In genomic region chr7:105628633-105629032, GRCm38 (mm10) we compare ENCODE assay signal across 8 mouse cellular contexts. TPM values are rescaled to one million over a fixed set of nuclear protein-coding genes. Genes with fewer than 3 reads are reported as not detected.
DNase-seq lines count a peak whose midpoint lies in the region; ATAC-seq and TF ChIP-seq lines count a peak whose summit lies in the region.

No protein-coding gene starts in this region.

- peaks cover 53% of the 10 kb centered on the region for H3K4me1 ChIP-seq in heart, embryonic 13.5 days
- peaks cover 27% of the 10 kb centered on the region for H3K4me1 ChIP-seq in midbrain, embryonic 14.5 days (ENCODE audit: control insufficient read depth, insufficient read depth, low read length)

- H3K9me3 ChIP-seq in heart, embryonic 13.5 days, result no peaks in the 10 kb centered on the region
- H3K9me3 ChIP-seq in midbrain, embryonic 14.5 days (ENCODE audit: control insufficient read depth, low read length), result no peaks in the 10 kb centered on the region

- no peak for TF ChIP-seq CTCF in left cerebral cortex, adult 2 months (IDR thresholded peaks at IDR 0.05)
- no peak for TF ChIP-seq CTCF in brain, embryonic 14.5 days (IDR thresholded peaks at IDR 0.05; ENCODE audit: borderline replicate concordance, extremely low read depth, insufficient read depth, insufficient read length)

- no peak for DNase-seq in left cerebral cortex, adult 2 months (ENCODE audit: extremely low spot score in 1 of 2, low spot score in 2 of 2)
- DNase-seq in left cerebral cortex, adult 11 months (ENCODE audit: low spot score), result no peak
- DNase-seq in brain, embryonic 14.5 days (ENCODE audit: low read depth), result peak; percentile 89
- peak; percentile 85 for DNase-seq in kidney, postnatal 10 days
- DNase-seq in midbrain, embryonic 14.5 days, result peak; percentile 78
- no peak for DNase-seq in B cell, adult 2 months

- H3K27ac ChIP-seq in left cerebral cortex, adult 2 months, result peak overlapping the region; percentile 75
- H3K27ac ChIP-seq in heart, embryonic 13.5 days (replicated peaks), result peak overlapping the region; percentile 64
- peak overlapping the region; percentile 56 for H3K27ac ChIP-seq in midbrain, embryonic 14.5 days (replicated peaks; ENCODE audit: low read depth, low read length)

- ATAC-seq in heart, embryonic 13.5 days (ENCODE audit: extremely low read depth, insufficient number of reproducible peaks, low FRiP score, low TSS enrichment), result no peak
- ATAC-seq in midbrain, embryonic 14.5 days (ENCODE audit: low FRiP score, low TSS enrichment), result peak; percentile 29; the same call in 1 of the 2 replicates
- ATAC-seq in erythroid progenitor cell, adult 5-6 weeks (replicated peaks; ENCODE audit: low FRiP score, poor library complexity, severe bottlenecking), result no peak

- H3K9ac ChIP-seq in heart, embryonic 13.5 days, result peak overlapping the region; percentile 15; the same call in 1 of the 2 replicates
- no peak overlapping the region for H3K9ac ChIP-seq in midbrain, embryonic 14.5 days (replicated peaks; ENCODE audit: low read length)

- H3K4me2 ChIP-seq in heart, embryonic 13.5 days, result peak overlapping the region; percentile 22; the same call in 1 of the 2 replicates
- no peak overlapping the region for H3K4me2 ChIP-seq in midbrain, embryonic 14.5 days (ENCODE audit: low read length)

- 14% methylated on average over 3 of the region's 3 CpGs for WGBS in heart, embryonic 13.5 days
- WGBS in midbrain, embryonic 14.5 days, result 26% methylated on average over 3 of the region's 3 CpGs

- no peak for TF ChIP-seq POLR2A in brain, embryonic 14.5 days (IDR thresholded peaks at IDR 0.05; ENCODE audit: borderline replicate concordance, extremely low read depth, insufficient read depth, insufficient read length, poor library complexity, severe bottlenecking)

- peaks cover 18% of the 10 kb centered on the region for H3K36me3 ChIP-seq in heart, embryonic 13.5 days
- peaks cover 19% of the 10 kb centered on the region for H3K36me3 ChIP-seq in midbrain, embryonic 14.5 days (ENCODE audit: control insufficient read depth, insufficient read depth, low read length)

- H3K4me3 ChIP-seq in left cerebral cortex, adult 2 months, result no peak overlapping the region
- H3K4me3 ChIP-seq in heart, embryonic 13.5 days, result no peak overlapping the region
- no peak overlapping the region for H3K4me3 ChIP-seq in midbrain, embryonic 14.5 days (replicated peaks; ENCODE audit: low read depth, low read length)

- intact Hi-C loops in left cerebral cortex, adult 2 months (cut with DNase I), result no loop called here

- H3K27me3 ChIP-seq in heart, embryonic 13.5 days (replicated peaks), result no peaks in the 10 kb centered on the region
- H3K27me3 ChIP-seq in midbrain, embryonic 14.5 days (ENCODE audit: control insufficient read depth, insufficient read depth, low read length), result no peaks in the 10 kb centered on the region

RNA-seq across cellular contexts. Expression of gene Trim3, which starts 4.7 kb away (rescaled TPM):
- 100 to 1,000 TPM; 151 to 165 TPM for total RNA-seq in left cerebral cortex, adult 2 months (2021)
- polyA plus RNA-seq in brain, embryonic 14.5 days (2012; rRNA removed), result 96.5 and 127 TPM in 2 replicates
- 24.2 and 24.5 TPM in 2 replicates for polyA plus RNA-seq in heart, embryonic 13.5 days (2015; fragmentation: Nextera tagmentation; extraction: Ambion mirVana)
- 68.5 and 69.3 TPM in 2 replicates for polyA plus RNA-seq in midbrain, embryonic 14.5 days (2014; fragmentation: Nextera tagmentation; extraction: Ambion mirVana)
- 1.4 and 5.9 TPM in 2 replicates for total RNA-seq in erythroid progenitor cell, adult 5-6 weeks (2015; ENCODE audit: low replicate concordance)
- total RNA-seq in erythroid progenitor cell, adult 5-6 weeks (2017; ENCODE audit: low replicate concordance), result 1.4 TPM in 1 of 2 replicates, not detected in the other

RNA-seq across cellular contexts. Expression of gene Timm10b, which starts 11.2 kb away (rescaled TPM):
- total RNA-seq in left cerebral cortex, adult 2 months (2021), result 10 to 100 TPM; 67.8 to 76.8 TPM
- 101 and 145 TPM in 2 replicates for polyA plus RNA-seq in brain, embryonic 14.5 days (2012; rRNA removed)
- 162 and 171 TPM in 2 replicates for polyA plus RNA-seq in heart, embryonic 13.5 days (2015; fragmentation: Nextera tagmentation; extraction: Ambion mirVana)
- polyA plus RNA-seq in midbrain, embryonic 14.5 days (2014; fragmentation: Nextera tagmentation; extraction: Ambion mirVana), result 122 and 165 TPM in 2 replicates
- total RNA-seq in erythroid progenitor cell, adult 5-6 weeks (2015; ENCODE audit: low replicate concordance), result 20.2 and 20.5 TPM in 2 replicates
- total RNA-seq in erythroid progenitor cell, adult 5-6 weeks (2017; ENCODE audit: low replicate concordance), result 19.7 and 27.1 TPM in 2 replicates

RNA-seq across cellular contexts. Expression of gene Arfip2, which starts 11.6 kb away (rescaled TPM):
- 100 to 1,000 TPM in 1 of 2 experiments, 10 to 100 TPM in 1; 93.3 to 109 TPM for total RNA-seq in left cerebral cortex, adult 2 months (2021)
- polyA plus RNA-seq in brain, embryonic 14.5 days (2012; rRNA removed), result 103 and 120 TPM in 2 replicates
- polyA plus RNA-seq in heart, embryonic 13.5 days (2015; fragmentation: Nextera tagmentation; extraction: Ambion mirVana), result 41.7 and 50.5 TPM in 2 replicates
- 83.8 and 102 TPM in 2 replicates for polyA plus RNA-seq in midbrain, embryonic 14.5 days (2014; fragmentation: Nextera tagmentation; extraction: Ambion mirVana)
- total RNA-seq in erythroid progenitor cell, adult 5-6 weeks (2015; ENCODE audit: low replicate concordance), result 5.0 and 20.2 TPM in 2 replicates
- 5.9 TPM in 1 of 2 replicates, not detected in the other for total RNA-seq in erythroid progenitor cell, adult 5-6 weeks (2017; ENCODE audit: low replicate concordance)

RNA-seq across cellular contexts. Expression of gene Gm45799, which starts 11.7 kb away (rescaled TPM):
- total RNA-seq in left cerebral cortex, adult 2 months (2021), result 10 to 100 TPM; 11.4 to 18.8 TPM
- 73.1 and 134 TPM in 2 replicates for polyA plus RNA-seq in brain, embryonic 14.5 days (2012; rRNA removed)
- polyA plus RNA-seq in heart, embryonic 13.5 days (2015; fragmentation: Nextera tagmentation; extraction: Ambion mirVana), result 23.5 and 31.6 TPM in 2 replicates
- 27.8 and 32.2 TPM in 2 replicates for polyA plus RNA-seq in midbrain, embryonic 14.5 days (2014; fragmentation: Nextera tagmentation; extraction: Ambion mirVana)
- 1.8 TPM in 1 of 2 replicates, not detected in the other for total RNA-seq in erythroid progenitor cell, adult 5-6 weeks (2015; ENCODE audit: low replicate concordance)
- 3.9 TPM in 1 of 2 replicates, not detected in the other for total RNA-seq in erythroid progenitor cell, adult 5-6 weeks (2017; ENCODE audit: low replicate concordance)

RNA-seq across cellular contexts. Expression of gene Dnhd1, which starts 22.0 kb away (rescaled TPM):
- total RNA-seq in left cerebral cortex, adult 2 months (2021), result 1 to 10 TPM; 7.1 to 7.6 TPM
- polyA plus RNA-seq in brain, embryonic 14.5 days (2012; rRNA removed), result 6.3 and 7.0 TPM in 2 replicates
- polyA plus RNA-seq in heart, embryonic 13.5 days (2015; fragmentation: Nextera tagmentation; extraction: Ambion mirVana), result 0.44 and 0.60 TPM in 2 replicates
- 1.7 and 2.3 TPM in 2 replicates for polyA plus RNA-seq in midbrain, embryonic 14.5 days (2014; fragmentation: Nextera tagmentation; extraction: Ambion mirVana)
- not detected in 2 replicates for total RNA-seq in erythroid progenitor cell, adult 5-6 weeks (2015; ENCODE audit: low replicate concordance)
- 0.38 and 2.4 TPM in 2 replicates for total RNA-seq in erythroid progenitor cell, adult 5-6 weeks (2017; ENCODE audit: low replicate concordance)

Comparison
In these comparisons a context has a peak if more than half of its experiments do, and no peak if none do; other contexts are left out.
1. DNase-seq: peak in brain, embryonic 14.5 days (single experiment), kidney, postnatal 10 days (single experiment) and midbrain, embryonic 14.5 days (single experiment); none in left cerebral cortex, adult 2 months (0 of 2), left cerebral cortex, adult 11 months (single experiment) and B cell, adult 2 months (0 of 2).
2. Peak in every context shown above with its lines, with median percentiles within 50 percentile points of each other: H3K27ac ChIP-seq.